Mouse (Mus musculus): ENCODE results near the gene Coq6.
"Not testable (repeated sequence)": the region's sequence is repeated elsewhere in the genome, so short reads cannot be mapped to it uniquely, and the experiment has no call there.

The Coq6 gene

GRCm38 (mm10) chr12:84361555-84362489 lies at the start of gene Coq6, which contains the start of gene Fam161b:
TSS of gene Coq6 (plus strand) at chr12:84361657.
TSS of gene Fam161b (minus strand) at chr12:84361833.
- CTCF ChIA-PET = interaction anchor here (0.6 kb wide), 1 partner anchor 53 kb away, joined by 7 read pairs; no protein-coding TSS in a partner anchor

- CTCF ChIA-PET = interaction anchor here (0.6 kb wide), 1 partner anchor 205 kb away, joined by 16 read pairs; no protein-coding TSS in a partner anchor
Observed at GRCm38 (mm10) chr12:84316006-84316405, 45.5 kb upstream of the Coq6 start.

GRCm38 (mm10) chr12:84316721-84317621 lies 44.5 kb upstream of the Coq6 start, which contains the start of gene Zfp410:
TSS of gene Zfp410 (plus strand) at chr12:84316852.
- CTCF ChIA-PET = interaction anchor here (0.6 kb wide), 1 partner anchor 36 kb away, joined by 6 read pairs; no protein-coding TSS in a partner anchor

GRCm38 (mm10) chr12:84327111-84327512 lies 34.3 kb upstream of the Coq6 start:
- CTCF ChIA-PET = no interaction called here

- CTCF ChIA-PET = no interaction called here
Observed at GRCm38 (mm10) chr12:84336963-84337625, 24.4 kb upstream of the Coq6 start.

GRCm38 (mm10) chr12:84347192-84347591 lies 14.3 kb upstream of the Coq6 start:
- CTCF ChIA-PET = no interaction called here

- CTCF ChIA-PET = not testable (repeated sequence)
Observed at GRCm38 (mm10) chr12:84358699-84359098, 2.8 kb upstream of the Coq6 start.

- CTCF ChIA-PET = interaction anchor here (0.6 kb wide), 1 partner anchor 54 kb away, joined by 7 read pairs; no protein-coding TSS in a partner anchor
Observed at GRCm38 (mm10) chr12:84362872-84363271, 1.4 kb downstream of the Coq6 start.

GRCm38 (mm10) chr12:84364291-84364690 lies 2.8 kb downstream of the Coq6 start:
- CTCF ChIA-PET = no interaction called here

GRCm38 (mm10) chr12:84365137-84365536 lies 3.7 kb downstream of the Coq6 start:
- CTCF ChIA-PET = no interaction called here

GRCm38 (mm10) chr12:84366971-84367370 lies 5.5 kb downstream of the Coq6 start:
- CTCF ChIA-PET = no interaction called here

- CTCF ChIA-PET = no interaction called here
Observed at GRCm38 (mm10) chr12:84371647-84372046, 10.2 kb downstream of the Coq6 start.

GRCm38 (mm10) chr12:84373831-84374481 lies 12.5 kb downstream of the Coq6 start:
- CTCF ChIA-PET = interaction anchor here (0.6 kb wide), 2 partner anchors 195 to 757 kb away, joined by 3 to 4 read pairs; no protein-coding TSS in a partner anchor

- CTCF ChIA-PET = no interaction called here
Observed at GRCm38 (mm10) chr12:84382369-84382768, 20.9 kb downstream of the Coq6 start.

GRCm38 (mm10) chr12:84384644-84385081 lies 23.2 kb downstream of the Coq6 start:
- CTCF ChIA-PET = no interaction called here

GRCm38 (mm10) chr12:84385408-84385807 lies 24.0 kb downstream of the Coq6 start:
- CTCF ChIA-PET = no interaction called here

- CTCF ChIA-PET = no interaction called here
Observed at GRCm38 (mm10) chr12:84388097-84388496, 26.6 kb downstream of the Coq6 start.

GRCm38 (mm10) chr12:84388774-84389400 lies 27.4 kb downstream of the Coq6 start:
- CTCF ChIA-PET = no interaction called here

GRCm38 (mm10) chr12:84390336-84390735 lies 28.9 kb downstream of the Coq6 start:
- CTCF ChIA-PET = no interaction called here

- CTCF ChIA-PET = no interaction called here
Observed at GRCm38 (mm10) chr12:84392681-84393080, 31.2 kb downstream of the Coq6 start.
